Mouse (Mus musculus) neutrophil, adult 59 days (primary cell): Measurements from ENCODE around the gene Cwf19l2. TPM values are rescaled to one million over a fixed set of nuclear protein-coding genes. Genes with fewer than 3 reads are reported as not detected.

Experiments
- total RNA-seq, 2 experiments: library from RNA; stranded (reverse); gene quantifications; 1 replicate in 1 of 2; 2 replicates in 1 of 2; pipeline ENCODE4 v1.2.4; 2023

Cwf19l2 gene
- total RNA-seq, result 10 to 100 TPM; 24.6 to 26.1 TPM

GRCm38 (mm10) chr9:3403251-3404208 is at the start of gene Cwf19l2:
Gene Cwf19l2 (plus strand): TSS chr9:3403592.

Other genes starting within 250 kb of the Cwf19l2 start
- gene Alkbh8, start 68.5 kb upstream of the Cwf19l2 start, total RNA-seq, result 10 to 100 TPM; 10.9 to 14.6 TPM
- not detected for gene Gucy1a2, start 129.2 kb downstream of the Cwf19l2 start, total RNA-seq